Mouse (Mus musculus) C3H10T1/2 (cell line): ENCODE results near the gene Galntl6. TPM values are rescaled to one million over a fixed set of nuclear protein-coding genes. Genes with fewer than 3 reads are reported as not detected.

Experiments
- polyA plus RNA-seq, 2 experiments: library from polyadenylated mRNA; unstranded; fragments of >200 nt; fragmentation: generic; extraction: Trizol; gene quantifications; one replicate each; pipeline ENCODE4 v1.2.1; 2012; ENCODE audit warnings: missing spikeins in 2 of 2

Gene Galntl6
- polyA plus RNA-seq: not detected

DNA sequence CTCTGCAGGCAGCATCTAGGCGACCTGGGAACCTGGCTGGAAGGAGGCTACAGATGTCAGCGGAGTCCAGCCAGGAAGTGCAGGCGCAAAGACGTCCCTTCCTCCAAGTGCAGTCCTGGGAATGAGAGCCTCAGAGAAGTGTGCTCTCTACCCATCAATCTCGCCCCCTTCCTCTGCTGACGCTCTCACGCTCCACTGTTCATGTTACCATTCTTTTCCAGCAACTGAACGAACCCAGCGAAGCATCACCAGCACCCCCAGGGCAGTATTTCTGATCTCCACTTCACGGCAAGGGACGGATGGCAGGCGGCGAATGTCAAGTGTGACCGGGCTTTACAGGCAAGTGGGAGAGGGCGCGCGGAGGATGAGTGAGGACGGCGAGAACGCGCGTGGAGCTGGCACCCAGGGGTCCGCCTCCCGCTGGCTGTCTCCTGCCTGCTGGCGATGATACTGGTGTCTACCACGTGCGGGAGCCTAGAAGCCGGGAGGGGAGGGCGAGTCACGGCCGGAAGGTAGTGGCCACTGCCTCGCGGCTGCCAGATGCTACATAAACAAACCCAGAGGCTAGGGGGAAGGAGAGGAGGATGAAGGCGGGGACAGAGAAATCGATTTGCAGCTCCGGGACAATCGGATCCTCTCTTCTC, at the start of gene Galntl6:
Galntl6 (minus strand) TSS at position 445 of the 644 bp plus-strand sequence.

DNA sequence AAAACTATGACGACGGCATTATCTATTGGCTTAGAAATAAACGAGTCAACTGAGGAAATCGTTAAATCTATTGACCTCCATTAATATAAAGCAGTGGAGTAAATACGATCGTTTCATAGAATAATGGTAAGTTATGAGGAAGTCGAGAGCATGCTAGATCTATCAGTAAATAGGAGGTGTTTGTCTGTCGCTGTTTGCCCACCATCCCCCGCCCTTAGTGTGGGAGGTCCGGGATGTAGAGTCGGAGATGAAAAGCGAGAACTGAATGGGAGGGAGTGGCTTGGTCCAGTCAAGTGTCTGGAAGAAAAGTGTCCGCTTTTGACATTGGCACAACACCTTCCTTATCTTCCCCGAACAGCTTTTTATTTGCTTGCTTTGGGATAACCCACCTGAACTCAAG, 763 bp downstream of the Galntl6 start, which contains the start of gene BC030500:
BC030500 (plus strand) TSS at position 79 of the 400 bp plus-strand sequence.

Other genes with a start within 250 kb of the Galntl6 start
- not detected for gene BC030500, start 885 bp downstream of the Galntl6 start, polyA plus RNA-seq